Mouse (Mus musculus): ENCODE results near the gene Cpeb3. TPM values are rescaled to one million over a fixed set of nuclear protein-coding genes. Genes with fewer than 3 reads are reported as not detected.

Cpeb3 gene
- total RNA-seq, 2 experiments from 2014 or later, result 42.5 to 42.8 TPM

Other genes with a start within 250 kb of the Cpeb3 start
- 361 and 388 TPM in 2 replicates for gene March5, start 1.1 kb downstream of the Cpeb3 start, total RNA-seq (2015; ENCODE audit: low replicate concordance)
- gene March5, start 1.1 kb downstream of the Cpeb3 start, total RNA-seq (2017; ENCODE audit: low replicate concordance), result 349 and 424 TPM in 2 replicates
- gene Ide, start 129.3 kb upstream of the Cpeb3 start, total RNA-seq (2015; ENCODE audit: low replicate concordance), result 22.7 and 24.7 TPM in 2 replicates
- 20.5 and 23.3 TPM in 2 replicates for gene Ide, start 129.3 kb upstream of the Cpeb3 start, total RNA-seq (2017; ENCODE audit: low replicate concordance)
- 409 and 470 TPM in 2 replicates for gene Kif11, start 167.8 kb upstream of the Cpeb3 start, total RNA-seq (2015; ENCODE audit: low replicate concordance)
- gene Kif11, start 167.8 kb upstream of the Cpeb3 start, total RNA-seq (2017; ENCODE audit: low replicate concordance), result 653 and 658 TPM in 2 replicates
- 21.3 and 21.8 TPM in 2 replicates for gene Hhex, start 226.2 kb upstream of the Cpeb3 start, total RNA-seq (2015; ENCODE audit: low replicate concordance)
- 4.4 and 5.4 TPM in 2 replicates for gene Hhex, start 226.2 kb upstream of the Cpeb3 start, total RNA-seq (2017; ENCODE audit: low replicate concordance)